Mouse (Mus musculus) small intestine, adult 2 months (tissue): Measurements from ENCODE around the gene Ipo9.

ENCODE experiments used
- CTCF ChIP-seq: fragments of 200-500 bp; IDR thresholded peaks from 2 replicates; pipeline ENCODE4 v1.5.1; 2012; ENCODE audit warnings: low read depth, mild to moderate bottlenecking, control low read depth, inconsistent platforms, low read length, moderate library complexity, mixed read lengths; ENCODE audit not compliant: insufficient replicate concordance, insufficient read length; ENCODE audit errors: extremely low read depth
- POLR2A ChIP-seq: fragments of 200-500 bp; IDR thresholded peaks from 2 replicates; pipeline ENCODE4 v1.6.1; 2012; ENCODE audit warnings: low read depth, mild to moderate bottlenecking, control low read depth, inconsistent platforms, low read length, moderate library complexity

DNA sequence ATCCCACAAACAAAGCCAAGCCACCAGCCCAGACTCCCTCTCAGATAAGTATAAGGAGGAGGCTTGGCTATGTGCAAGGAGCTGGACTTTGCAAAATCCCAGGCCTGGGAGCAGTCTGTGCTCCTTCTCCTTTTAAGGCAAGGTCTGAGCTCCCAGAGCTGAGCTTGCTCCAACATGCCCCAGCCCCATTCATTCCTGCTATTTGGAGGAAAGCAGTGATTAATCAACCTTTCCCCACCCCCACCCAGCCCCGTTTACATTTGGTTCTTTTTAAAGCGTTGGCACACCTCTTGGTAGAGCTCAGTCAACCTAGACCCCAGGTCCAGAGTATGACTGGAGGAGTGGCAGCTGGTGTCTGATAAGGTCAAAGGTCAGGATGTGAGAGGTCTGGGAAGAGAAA lies 71.2 kb downstream of the Ipo9 start:
- TF ChIP-seq CTCF (no peak), POLR2A (no peak)
